Mouse (Mus musculus) neural tube, embryonic 15.5 days (tissue): ENCODE measurements around the gene Fam222a. TPM values are rescaled to one million over a fixed set of nuclear protein-coding genes. Genes with fewer than 3 reads are reported as not detected.

ENCODE experiments used
- ATAC-seq: fragments of 200-750 bp; cut with Nextera tagmentation; 2 replicates; pipeline ENCODE4 v1.8.0; 2017; ENCODE audit warnings: mild to moderate bottlenecking, moderate TSS enrichment, moderate library complexity; ENCODE audit not compliant: low FRiP score
- H3K27ac ChIP-seq: fragments of 300-500 bp; sonication (generic); replicated peaks from 2 replicates; pipeline ENCODE4 v1.5.1; 2015; ENCODE audit warnings: mild to moderate bottlenecking, inconsistent platforms
- H3K27me3 ChIP-seq: fragments of 300-500 bp; sonication (generic); replicated peaks from 2 replicates; pipeline ENCODE4 v1.6.1; 2015; ENCODE audit warnings: inconsistent platforms
- H3K36me3 ChIP-seq: fragments of 300-500 bp; sonication (generic); 2 replicates; pipeline ENCODE4 v1.6.1; 2015; ENCODE audit warnings: inconsistent platforms
- H3K4me1 ChIP-seq: fragments of 300-500 bp; sonication (generic); 2 replicates; pipeline ENCODE4 v1.6.1; 2015; ENCODE audit warnings: inconsistent platforms
- H3K4me2 ChIP-seq: fragments of 300-500 bp; sonication (generic); 2 replicates; pipeline ENCODE4 v1.6.1; 2015; ENCODE audit warnings: inconsistent platforms, mild to moderate bottlenecking, moderate library complexity
- H3K4me3 ChIP-seq: fragments of 300-500 bp; sonication (generic); replicated peaks from 2 replicates; pipeline ENCODE4 v1.5.1; 2015; ENCODE audit warnings: mild to moderate bottlenecking, inconsistent platforms
- H3K9ac ChIP-seq: fragments of 300-500 bp; sonication (generic); replicated peaks from 2 replicates; pipeline ENCODE4 v1.6.1; 2015; ENCODE audit warnings: mild to moderate bottlenecking, inconsistent platforms
- H3K9me3 ChIP-seq: fragments of 300-500 bp; sonication (generic); replicated peaks from 2 replicates; pipeline ENCODE4 v1.6.1; 2016; ENCODE audit warnings: inconsistent platforms
- WGBS: fragments of 180-500 bp; shearing (Covaris S2); methylation state at CpG from one replicate; pipeline ENCODE4 v1.1.7; 2015; ENCODE audit warnings: mixed read lengths; 5-methylcytosine and 5-hydroxymethylcytosine counted together
- polyA plus RNA-seq: library from polyadenylated mRNA; unstranded; fragments of >200 nt; fragmentation: Nextera tagmentation; extraction: Ambion mirVana; gene quantifications from 2 replicates; pipeline ENCODE4 v1.2.1, GENCODE M21; 2015

The Fam222a gene
- polyA plus RNA-seq, 1 experiment from 2014 or later = 4.7 TPM

DNA sequence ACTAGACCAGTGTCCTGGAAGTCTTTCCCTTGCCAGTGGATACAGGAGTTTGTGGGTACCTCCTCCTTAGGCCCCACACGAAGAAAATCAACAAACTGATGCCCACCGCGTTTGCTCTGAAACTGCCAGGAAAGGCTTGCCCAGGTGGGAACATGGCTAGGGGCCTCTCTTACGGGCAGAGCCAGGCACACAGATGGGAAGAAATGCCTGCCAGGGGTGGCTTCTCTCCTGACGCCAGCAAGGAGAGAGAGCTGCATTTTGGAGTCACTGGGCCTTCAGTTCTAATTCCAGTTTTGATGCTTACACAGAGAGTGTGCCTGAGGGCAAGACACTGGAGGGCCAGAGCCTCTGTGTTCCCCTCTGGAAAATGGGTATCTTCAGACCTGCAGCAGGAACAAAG, 78.1 kb downstream of the Fam222a start:
- H3K4me1 ChIP-seq = peaks cover 16% of the 10 kb centered on the region
- 85% methylated on average over 5 of the region's 5 CpGs for WGBS
- no peaks in the 10 kb centered on the region for H3K9me3 ChIP-seq
- H3K4me3 ChIP-seq = no peak overlapping the region
- H3K9ac ChIP-seq = no peak overlapping the region
- H3K36me3 ChIP-seq = no peaks in the 10 kb centered on the region
- no peak for ATAC-seq
- no peak overlapping the region for H3K4me2 ChIP-seq
- H3K27ac ChIP-seq = no peak overlapping the region
- H3K27me3 ChIP-seq = peaks cover 2% of the 10 kb centered on the region; the same call in 1 of the 2 replicates

GRCm38 (mm10) chr5:114647211-114647974, 79.6 kb downstream of the Fam222a start:
- Histone ChIP-seq H3K4me1 (peaks cover 19% of the 10 kb centered on the region), H3K9ac (peak overlapping the region; percentile 40; the same call in 1 of the 2 replicates), H3K36me3 (no peaks in the 10 kb centered on the region), H3K27me3 (peaks cover 5% of the 10 kb centered on the region; the same call in 1 of the 2 replicates), H3K9me3 (no peaks in the 10 kb centered on the region), H3K4me2 (peak overlapping the region; percentile 61), H3K27ac (peak overlapping the region; percentile 6; the same call in 1 of the 2 replicates), H3K4me3 (peak overlapping the region; percentile 33)
- WGBS = 4% methylated on average over 27 of the region's 27 CpGs
- peak; percentile 65 for ATAC-seq

DNA sequence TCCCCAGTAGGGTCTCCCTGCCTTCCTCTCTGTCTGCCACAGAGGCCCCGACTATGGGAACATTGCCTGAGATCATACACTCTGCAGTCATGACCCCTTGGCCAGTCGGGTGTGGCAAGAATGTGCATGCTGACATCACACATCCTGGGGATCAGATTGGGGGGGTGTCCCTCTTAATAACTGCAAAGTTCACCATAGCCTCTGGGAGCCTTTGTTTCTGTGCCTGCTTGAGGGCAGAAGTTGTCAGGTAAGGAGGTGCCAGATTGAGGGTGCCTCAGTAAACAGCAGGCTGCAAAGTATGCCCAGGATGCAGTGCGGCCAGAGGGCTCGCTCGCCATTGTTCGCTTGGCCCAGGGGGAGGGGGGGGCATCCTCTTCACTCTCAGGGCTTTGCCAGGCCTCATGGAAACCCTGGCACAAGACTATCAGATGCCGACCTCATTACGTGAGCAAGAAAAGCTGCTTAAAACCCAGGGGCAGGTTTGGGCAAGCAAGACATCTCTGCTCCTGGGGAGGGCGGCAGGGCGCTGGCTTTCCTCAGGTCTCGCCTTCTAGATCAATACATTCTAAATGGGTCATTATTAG, 81.0 kb downstream of the Fam222a start:
- ATAC-seq = no peak
- Histone ChIP-seq H3K4me3 (no peak overlapping the region), H3K27me3 (peaks cover 5% of the 10 kb centered on the region; the same call in 1 of the 2 replicates), H3K4me2 (no peak overlapping the region), H3K36me3 (no peaks in the 10 kb centered on the region), H3K9me3 (no peaks in the 10 kb centered on the region), H3K4me1 (peaks cover 19% of the 10 kb centered on the region), H3K9ac (no peak overlapping the region), H3K27ac (no peak overlapping the region)
- WGBS = 81% methylated on average over 11 of the region's 11 CpGs

- H3K27ac ChIP-seq = no peak overlapping the region
- peaks cover 13% of the 10 kb centered on the region for H3K27me3 ChIP-seq
Measured at GRCm38 (mm10) chr5:114651002-114651401, 83.2 kb downstream of the Fam222a start.

GRCm38 (mm10) chr5:114651449-114651848, 83.6 kb downstream of the Fam222a start:
- no peak overlapping the region for H3K27ac ChIP-seq
- H3K4me2 ChIP-seq = no peak overlapping the region
- H3K36me3 ChIP-seq = no peaks in the 10 kb centered on the region
- no peak overlapping the region for H3K9ac ChIP-seq
- no peaks in the 10 kb centered on the region for H3K9me3 ChIP-seq
- H3K4me3 ChIP-seq = no peak overlapping the region
- 36% methylated on average over 3 of the region's 3 CpGs for WGBS
- H3K4me1 ChIP-seq = peaks cover 19% of the 10 kb centered on the region
- H3K27me3 ChIP-seq = peaks cover 15% of the 10 kb centered on the region
- no peak for ATAC-seq

More at GRCm38 (mm10) chr5:114651002-114651401, 83.2 kb downstream of the Fam222a start:
- Histone ChIP-seq H3K9ac (no peak overlapping the region), H3K36me3 (no peaks in the 10 kb centered on the region), H3K4me2 (no peak overlapping the region), H3K4me1 (peaks cover 19% of the 10 kb centered on the region), H3K9me3 (no peaks in the 10 kb centered on the region), H3K4me3 (no peak overlapping the region)
- ATAC-seq = no peak
- 51% methylated on average over 14 of the region's 14 CpGs for WGBS

- Histone ChIP-seq H3K4me1 (peaks cover 17% of the 10 kb centered on the region), H3K36me3 (no peaks in the 10 kb centered on the region), H3K9me3 (no peaks in the 10 kb centered on the region), H3K4me3 (no peak overlapping the region), H3K9ac (no peak overlapping the region), H3K27ac (no peak overlapping the region), H3K4me2 (no peak overlapping the region), H3K27me3 (peaks cover 39% of the 10 kb centered on the region)
- WGBS = 76% methylated on average over 13 of the region's 15 CpGs
- ATAC-seq = no peak
Measured at GRCm38 (mm10) chr5:114653656-114654437, 86.0 kb downstream of the Fam222a start.

GRCm38 (mm10) chr5:114655721-114656120, 87.9 kb downstream of the Fam222a start:
- Histone ChIP-seq H3K9ac (no peak overlapping the region), H3K27me3 (peaks cover 51% of the 10 kb centered on the region), H3K36me3 (no peaks in the 10 kb centered on the region), H3K27ac (no peak overlapping the region), H3K4me3 (no peak overlapping the region), H3K4me1 (peaks cover 17% of the 10 kb centered on the region), H3K4me2 (no peak overlapping the region), H3K9me3 (no peaks in the 10 kb centered on the region)
- ATAC-seq = no peak
- 91% methylated on average over 5 of the region's 5 CpGs for WGBS

- no peaks in the 10 kb centered on the region for H3K9me3 ChIP-seq
- WGBS = 81% methylated on average over 7 of the region's 7 CpGs
- peaks cover 14% of the 10 kb centered on the region for H3K4me1 ChIP-seq
- no peak overlapping the region for H3K4me3 ChIP-seq
- no peaks in the 10 kb centered on the region for H3K36me3 ChIP-seq
- no peak overlapping the region for H3K4me2 ChIP-seq
- no peak for ATAC-seq
- H3K27ac ChIP-seq = no peak overlapping the region
- H3K27me3 ChIP-seq = peaks cover 48% of the 10 kb centered on the region
- no peak overlapping the region for H3K9ac ChIP-seq
Measured at GRCm38 (mm10) chr5:114656305-114656704, 88.5 kb downstream of the Fam222a start.

GRCm38 (mm10) chr5:114657426-114657825, 89.6 kb downstream of the Fam222a start:
- Histone ChIP-seq H3K36me3 (no peaks in the 10 kb centered on the region), H3K27me3 (peaks cover 48% of the 10 kb centered on the region), H3K4me2 (peak overlapping the region; percentile 90), H3K27ac (no peak overlapping the region), H3K9me3 (no peaks in the 10 kb centered on the region), H3K4me1 (peaks cover 14% of the 10 kb centered on the region), H3K9ac (peak overlapping the region; percentile 46), H3K4me3 (peak overlapping the region; percentile 42; the same call in 1 of the 2 replicates)
- WGBS = 34% methylated on average over 10 of the region's 10 CpGs
- ATAC-seq = no peak

GRCm38 (mm10) chr5:114658255-114658654, 90.4 kb downstream of the Fam222a start, which contains the start of gene Trpv4:
Trpv4 (minus strand) TSS chr5:114658421.
- WGBS = 2% methylated on average over 41 of the region's 47 CpGs
- H3K4me2 ChIP-seq = peak within 1 kb of the TSS; percentile 90
- no peak within 1 kb of the TSS for H3K27ac ChIP-seq
- H3K4me1 ChIP-seq = peaks cover 14% of the 10 kb centered on the region
- peak within 1 kb of the TSS; percentile 46 for H3K9ac ChIP-seq
- peak within 1 kb of the TSS; percentile 42 for H3K4me3 ChIP-seq
- no peak for ATAC-seq
- H3K27me3 ChIP-seq = peaks cover 48% of the 10 kb centered on the region
- H3K9me3 ChIP-seq = no peaks in the 10 kb centered on the region
- H3K36me3 ChIP-seq = no peaks in the 10 kb centered on the region

DNA sequence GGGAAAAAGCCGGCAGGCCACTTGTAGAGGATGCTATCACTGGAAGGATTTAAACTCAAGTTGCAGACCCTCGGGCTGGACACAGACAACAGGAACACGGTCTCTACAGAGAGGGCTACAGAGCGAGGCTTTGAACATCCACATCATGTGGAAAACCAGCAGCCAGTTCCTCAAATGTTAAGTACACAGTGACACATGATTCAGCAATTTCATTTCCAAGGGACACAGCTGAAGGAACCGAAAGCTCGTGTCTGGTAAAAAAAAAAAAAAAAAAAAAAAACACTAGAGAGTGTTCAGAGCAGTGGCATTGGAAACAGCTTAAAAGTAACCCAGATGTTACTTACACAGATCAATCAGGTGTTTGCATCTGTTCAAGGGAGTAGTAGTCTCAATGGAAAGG, 93.2 kb downstream of the Fam222a start:
- no peak overlapping the region for H3K4me3 ChIP-seq
- H3K27me3 ChIP-seq = peaks cover 40% of the 10 kb centered on the region
- no peak overlapping the region for H3K4me2 ChIP-seq
- no peak overlapping the region for H3K9ac ChIP-seq
- WGBS = 76% methylated on average over 6 of the region's 6 CpGs
- H3K9me3 ChIP-seq = no peaks in the 10 kb centered on the region
- peaks cover 14% of the 10 kb centered on the region for H3K4me1 ChIP-seq
- H3K36me3 ChIP-seq = no peaks in the 10 kb centered on the region
- ATAC-seq = no peak
- no peak overlapping the region for H3K27ac ChIP-seq
